Mouse (Mus musculus) left cerebral cortex, adult 9 months (tissue): ENCODE measurements around the gene Nprl2.

Experiments used
- DNase-seq, 2 experiments: peaks; one replicate each; pipeline ENCODE4 v3.0.0; 2022; ENCODE audit warnings: low spot score in 2 of 2

The Nprl2 gene

GRCm38 (mm10) chr9:107534408-107535202 lies 7.4 kb upstream of the Nprl2 start:
- DNase-seq, result no peak

- no peak for DNase-seq
Measured at GRCm38 (mm10) chr9:107538231-107538630, 3.8 kb upstream of the Nprl2 start.

GRCm38 (mm10) chr9:107538711-107539110 lies 3.3 kb upstream of the Nprl2 start:
- no peak for DNase-seq

- no peak for DNase-seq
Measured at GRCm38 (mm10) chr9:107539940-107540339, 2.1 kb upstream of the Nprl2 start.

GRCm38 (mm10) chr9:107540420-107540819 lies 1.6 kb upstream of the Nprl2 start:
- no peak for DNase-seq

GRCm38 (mm10) chr9:107541005-107541404 lies 1.0 kb upstream of the Nprl2 start:
- DNase-seq, result no peak

- no peak for DNase-seq
Measured at GRCm38 (mm10) chr9:107542352-107542686, 293 bp downstream of the Nprl2 start.

- DNase-seq, result no peak
Measured at GRCm38 (mm10) chr9:107542721-107543120, 695 bp downstream of the Nprl2 start.

GRCm38 (mm10) chr9:107543299-107543698 lies 1.3 kb downstream of the Nprl2 start:
- no peak for DNase-seq

- DNase-seq, result no peak
Measured at GRCm38 (mm10) chr9:107544196-107544700, 2.2 kb downstream of the Nprl2 start.

- no peak for DNase-seq
Measured at GRCm38 (mm10) chr9:107544729-107545128, 2.7 kb downstream of the Nprl2 start.

- DNase-seq, result no peak
Measured at GRCm38 (mm10) chr9:107545199-107545598, 3.2 kb downstream of the Nprl2 start.

- peak in 1 of 2 experiments; percentile 74 for DNase-seq
Measured at GRCm38 (mm10) chr9:107545602-107546001, 3.6 kb downstream of the Nprl2 start.

- DNase-seq, result peak; percentile 81 to 90
Measured at GRCm38 (mm10) chr9:107547026-107547425, 5.0 kb downstream of the Nprl2 start, which contains the start of gene Zmynd10. Gene Zmynd10 (plus strand): TSS chr9:107547298.

- no peak for DNase-seq
Measured at GRCm38 (mm10) chr9:107547957-107548356, 5.9 kb downstream of the Nprl2 start.

- DNase-seq, result no peak
Measured at GRCm38 (mm10) chr9:107548820-107549219, 6.8 kb downstream of the Nprl2 start.

GRCm38 (mm10) chr9:107549297-107550074 lies 7.5 kb downstream of the Nprl2 start:
- no peak for DNase-seq

- DNase-seq, result no peak
Measured at GRCm38 (mm10) chr9:107550491-107551116, 8.6 kb downstream of the Nprl2 start.

GRCm38 (mm10) chr9:107551117-107551889 lies 9.3 kb downstream of the Nprl2 start, which contains the start of gene Rassf1:
Gene Rassf1 (plus strand): TSS chr9:107551555.
- no peak for DNase-seq

- no peak for DNase-seq
Measured at GRCm38 (mm10) chr9:107551890-107552355, 9.9 kb downstream of the Nprl2 start.

- DNase-seq, result no peak
Measured at GRCm38 (mm10) chr9:107552690-107553393, 10.8 kb downstream of the Nprl2 start.
